Mouse (Mus musculus) activated CD4-positive, CD25-positive, alpha-beta regulatory T cell (primary cell): ENCODE data around the gene A830018L16Rik. TPM values are rescaled to one million over a fixed set of nuclear protein-coding genes. Genes with fewer than 3 reads are reported as not detected.

Source experiments
- polyA plus RNA-seq, 2 experiments: library from polyadenylated mRNA; unstranded; fragments of 100-300 nt; shearing (Covaris generic); gene quantifications; one replicate each; pipeline ENCODE4 v1.2.1; 2017

A830018L16Rik gene
- under 1 TPM in 1 of 2 experiments, not detected in 1; 0.52 TPM for polyA plus RNA-seq

DNA sequence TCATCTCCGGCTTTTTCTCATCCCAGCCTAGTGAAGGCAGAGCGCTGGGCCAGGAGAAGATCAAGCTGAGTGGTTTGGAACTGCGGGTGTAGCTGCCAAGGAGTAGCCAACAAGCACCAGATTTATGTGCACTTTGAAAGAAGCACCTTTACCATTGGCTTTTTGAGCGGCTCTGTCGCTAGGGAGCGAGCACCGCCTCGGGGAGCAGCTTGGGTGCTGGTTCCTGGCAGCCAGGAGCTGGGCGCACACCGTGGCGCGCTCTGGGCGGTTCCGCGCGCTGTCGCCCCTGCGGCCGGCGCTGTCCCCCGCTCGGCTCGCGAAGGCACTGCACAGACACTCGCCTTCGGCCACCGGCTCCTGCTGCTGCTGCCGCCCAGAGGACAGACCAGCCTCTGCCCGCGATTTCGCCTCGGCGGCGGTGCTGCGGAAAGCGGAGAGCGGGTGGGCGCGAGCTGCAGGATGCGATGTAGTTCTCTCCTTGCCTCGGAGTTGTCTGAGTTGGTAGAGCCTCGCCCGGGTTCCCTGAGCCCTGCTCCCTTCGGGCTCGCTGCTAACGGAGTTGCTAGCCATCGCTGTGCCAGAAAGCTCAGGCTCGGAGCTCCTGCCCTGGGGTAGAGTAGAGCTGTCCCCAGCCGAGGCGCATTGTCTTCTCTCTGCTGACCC, at the start of gene A830018L16Rik:
TSS of gene A830018L16Rik (plus strand) at position 212 of the 663 bp plus-strand sequence.

